Mouse (Mus musculus) cerebellum, adult 2 months (tissue): Measurements from ENCODE around the gene Sema3c. TPM values are rescaled to one million over a fixed set of nuclear protein-coding genes. Genes with fewer than 3 reads are reported as not detected.

Experiments used
- DNase-seq, 2 experiments: peaks; one replicate each; pipeline ENCODE4 v3.0.0; 2021
- H3K27ac ChIP-seq: fragments of 200-500 bp; 2 replicates; pipeline ENCODE4 v1.5.1; 2012; ENCODE audit warnings: low read length, control low read depth, inconsistent platforms; ENCODE audit not compliant: insufficient read depth
- H3K27me3 ChIP-seq: fragments of 200-500 bp; 2 replicates; pipeline ENCODE4 v1.6.1; 2012; ENCODE audit warnings: inconsistent platforms, mild to moderate bottlenecking, low read length, moderate library complexity; ENCODE audit not compliant: control insufficient read depth, insufficient read depth
- H3K4me1 ChIP-seq: fragments of 200-500 bp; 2 replicates; pipeline ENCODE4 v1.6.1; 2011; ENCODE audit warnings: low read length; ENCODE audit not compliant: control insufficient read depth, insufficient read depth
- H3K4me3 ChIP-seq: fragments of 200-500 bp; replicated peaks from 2 replicates; pipeline ENCODE3; 2011; ENCODE audit warnings: mild to moderate bottlenecking, low read depth, low read length, control low read depth; ENCODE audit not compliant: insufficient read depth
- CTCF ChIP-seq: fragments of 200-500 bp; IDR thresholded peaks from 2 replicates; pipeline ENCODE4 v1.5.1; 2011; ENCODE audit warnings: low read depth, mild to moderate bottlenecking, control low read depth, low read length, moderate library complexity, borderline replicate concordance; ENCODE audit not compliant: insufficient read depth
- POLR2A ChIP-seq: fragments of 200-500 bp; IDR thresholded peaks from 2 replicates; pipeline ENCODE4 v1.6.1; 2011; ENCODE audit warnings: low read length, control low read depth, borderline replicate concordance; ENCODE audit not compliant: insufficient read depth
- WGBS: fragments of 180-500 bp; shearing (Covaris S2); methylation state at CpG from one replicate; pipeline ENCODE4 v1.1.7; 2018; 5-methylcytosine and 5-hydroxymethylcytosine counted together
- polyA plus RNA-seq: library from polyadenylated mRNA; depleted of rRNA; stranded (reverse); fragments of >200 nt; gene quantifications from 2 replicates; pipeline ENCODE4 v1.2.3, GENCODE M21; 2012; rRNA removed

Sema3c gene
- polyA plus RNA-seq, 1 experiment, result 6.7 TPM

DNA sequence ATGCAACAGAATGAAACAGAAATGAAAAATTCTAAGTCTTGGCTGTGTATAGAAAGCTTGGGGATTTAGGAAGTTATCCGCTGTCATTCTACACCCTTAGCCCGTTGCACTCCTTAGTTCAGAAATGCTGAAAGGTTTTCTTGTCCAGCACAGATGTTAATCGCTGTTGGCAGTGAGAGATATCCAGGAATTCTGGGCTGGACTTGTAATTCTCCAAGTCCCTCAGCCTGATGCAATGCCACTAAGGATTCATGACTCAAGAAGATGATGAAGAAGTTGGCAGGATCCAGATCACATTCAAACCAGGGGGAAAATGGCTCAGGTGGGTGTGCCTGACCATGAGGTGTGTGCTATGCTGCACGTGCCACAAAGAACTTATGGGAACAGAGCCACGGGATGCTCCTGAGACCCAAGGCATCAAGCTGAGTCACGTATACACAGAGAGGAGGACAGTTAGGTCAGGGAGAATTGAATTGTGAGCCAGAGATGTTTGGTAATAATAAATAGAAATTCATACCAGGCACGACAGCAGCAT is 179.5 kb downstream of the Sema3c start:
- TF ChIP-seq POLR2A, result no peak
- TF ChIP-seq CTCF, result no peak
- H3K4me1 ChIP-seq, result no peaks in the 10 kb centered on the region
- H3K27ac ChIP-seq, result no peak overlapping the region
- 71% methylated on average over 7 of the region's 7 CpGs for WGBS
- no peak overlapping the region for H3K4me3 ChIP-seq
- DNase-seq, result no peak
- no peaks in the 10 kb centered on the region for H3K27me3 ChIP-seq

DNA sequence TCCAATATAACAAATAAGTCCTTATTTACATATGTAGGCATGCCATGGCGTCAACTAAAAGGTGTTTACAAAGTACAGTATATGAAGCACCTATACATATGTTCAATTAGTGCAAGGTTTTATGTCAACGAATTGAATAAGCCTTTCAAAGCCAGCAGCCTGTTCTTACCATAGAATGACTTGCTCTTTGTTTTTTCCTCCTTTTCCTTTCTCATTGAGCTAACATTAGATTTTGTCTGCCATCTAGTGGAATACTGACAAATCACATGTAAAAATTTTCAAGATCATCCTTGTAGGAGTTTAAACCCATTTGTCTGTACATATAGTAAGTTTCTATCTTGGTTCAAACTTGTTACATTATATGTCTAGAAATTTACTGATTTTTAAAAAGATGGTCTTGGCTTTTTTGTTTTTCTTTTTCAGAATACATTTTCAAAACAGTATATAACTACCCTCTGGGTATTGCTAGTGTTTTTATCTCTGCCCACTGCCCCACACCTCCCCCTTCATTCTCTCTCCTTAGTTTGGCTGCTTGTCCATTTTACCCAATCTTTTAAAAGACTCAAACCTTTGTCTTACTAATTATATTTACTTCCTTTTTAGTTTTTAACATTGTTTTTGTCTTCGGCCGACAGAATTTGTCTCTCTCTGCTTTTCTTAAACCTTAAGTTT is 192.1 kb downstream of the Sema3c start:
- Histone ChIP-seq H3K4me3 (no peak overlapping the region), H3K27ac (no peak overlapping the region), H3K27me3 (no peaks in the 10 kb centered on the region), H3K4me1 (no peaks in the 10 kb centered on the region)
- TF ChIP-seq CTCF (peak; percentile 9; the same call in 1 of the 2 replicates), POLR2A (no peak)
- DNase-seq, result no peak
- WGBS, result 65% methylated on average over 4 of the region's 4 CpGs

- TF ChIP-seq CTCF (no peak), POLR2A (no peak)
- WGBS, result 93% methylated on average over 2 of the region's 2 CpGs
Measured at GRCm38 (mm10) chr5:17770328-17770727, 196.2 kb downstream of the Sema3c start.

DNA sequence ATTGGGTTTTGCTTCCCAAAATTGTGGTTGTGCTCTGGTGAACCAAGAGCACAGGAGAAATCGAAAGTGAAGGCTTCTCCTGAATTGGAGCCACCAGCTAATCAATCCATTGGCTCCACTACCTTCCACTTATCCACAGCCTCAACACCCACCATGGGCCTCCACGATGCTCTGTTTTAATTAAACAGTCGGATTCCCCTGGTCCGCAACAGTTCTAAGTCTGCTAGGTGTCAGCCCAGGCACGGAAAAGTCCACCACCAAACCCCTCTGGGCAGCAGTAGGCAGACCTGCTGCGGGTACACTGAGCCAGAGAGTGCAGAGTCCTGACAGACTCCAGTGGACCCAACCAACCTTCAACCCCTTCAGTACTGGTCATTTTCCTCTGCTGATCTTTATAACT is 202.5 kb downstream of the Sema3c start:
- Histone ChIP-seq H3K4me1 (no peaks in the 10 kb centered on the region), H3K4me3 (no peak overlapping the region), H3K27me3 (no peaks in the 10 kb centered on the region), H3K27ac (no peak overlapping the region)
- TF ChIP-seq POLR2A, result no peak
- DNase-seq, result peak in 1 of 2 experiments; percentile 49
- 83% methylated on average over 6 of the region's 6 CpGs for WGBS

More at GRCm38 (mm10) chr5:17770328-17770727, 196.2 kb downstream of the Sema3c start:
- Histone ChIP-seq H3K4me1 (no peaks in the 10 kb centered on the region), H3K27me3 (no peaks in the 10 kb centered on the region), H3K4me3 (no peak overlapping the region), H3K27ac (no peak overlapping the region)
- DNase-seq, result no peak

Other genes with a start within 250 kb of the Sema3c start
- gene Speer4f2, start 201.1 kb upstream of the Sema3c start, polyA plus RNA-seq, result not detected in 2 replicates
- gene Speer4f1, start 98.2 kb upstream of the Sema3c start, polyA plus RNA-seq, result not detected in 2 replicates